Mouse (Mus musculus) lung, adult 2 months (tissue): ENCODE data around the gene Gga1.

Source experiments
- CTCF ChIP-seq: fragments of 200-500 bp; IDR thresholded peaks from 2 replicates; pipeline ENCODE4 v1.5.1; 2011; ENCODE audit warnings: mild to moderate bottlenecking, low read length, control low read depth; ENCODE audit not compliant: insufficient read depth
- POLR2A ChIP-seq: fragments of 200-500 bp; IDR thresholded peaks from 2 replicates; pipeline ENCODE4 v1.6.1; 2011; ENCODE audit warnings: low read depth, mild to moderate bottlenecking, control low read depth, low read length, borderline replicate concordance; ENCODE audit errors: extremely low read depth

GRCm38 (mm10) chr15:78919914-78920313 lies 42.9 kb downstream of the Gga1 start:
- TF ChIP-seq POLR2A (no peak), CTCF (no peak)
